Mouse (Mus musculus) cerebellum, adult 11-12 months (tissue): ENCODE results near the gene Hip1r.
A peak's percentile ranks its signal among the peaks of the same experiment; 100 is the strongest.

Experiments used
- DNase-seq: peaks from one replicate; pipeline ENCODE4 v3.0.0; 2022

Gene Hip1r

DNA sequence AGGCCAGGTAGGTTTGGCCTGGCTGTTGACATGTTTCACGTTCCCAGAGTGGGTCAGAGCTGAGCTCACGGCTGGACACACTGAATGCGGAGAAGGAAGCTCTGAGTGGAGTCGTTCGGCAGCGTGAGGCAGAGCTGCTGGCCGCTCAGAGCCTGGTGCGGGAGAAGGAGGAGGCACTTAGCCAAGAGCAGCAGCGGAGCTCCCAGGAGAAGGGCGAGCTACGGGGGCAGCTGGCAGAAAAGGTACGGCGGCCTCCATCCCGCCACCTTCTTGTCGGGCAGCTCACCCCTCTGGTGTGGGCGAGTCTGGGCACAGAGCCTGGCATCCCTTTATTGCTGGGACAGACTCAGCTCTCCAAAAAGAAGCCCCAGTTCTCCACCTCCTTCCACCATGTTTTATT lies 24.4 kb downstream of the Hip1r start:
- no peak for DNase-seq

DNA sequence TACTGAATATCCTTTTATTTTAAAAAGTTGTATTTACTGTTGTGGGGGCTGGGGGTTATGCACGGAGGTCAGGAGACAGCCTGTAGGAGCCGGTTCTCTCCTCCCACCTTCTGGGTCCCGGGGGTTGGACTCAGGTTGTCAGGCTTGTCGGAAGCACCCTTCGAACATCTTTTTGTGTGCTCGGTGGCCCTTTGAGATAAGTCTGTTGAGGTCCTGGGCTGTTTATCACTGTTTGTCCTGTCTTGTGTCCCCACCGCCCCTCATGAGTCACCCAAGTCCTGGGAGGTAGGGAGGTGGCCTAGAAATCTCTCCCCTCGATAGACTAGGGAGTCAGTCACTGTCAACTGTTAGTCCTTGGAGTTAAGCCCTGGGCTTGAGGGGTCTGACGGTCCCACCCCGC lies 24.9 kb downstream of the Hip1r start:
- no peak for DNase-seq

DNA sequence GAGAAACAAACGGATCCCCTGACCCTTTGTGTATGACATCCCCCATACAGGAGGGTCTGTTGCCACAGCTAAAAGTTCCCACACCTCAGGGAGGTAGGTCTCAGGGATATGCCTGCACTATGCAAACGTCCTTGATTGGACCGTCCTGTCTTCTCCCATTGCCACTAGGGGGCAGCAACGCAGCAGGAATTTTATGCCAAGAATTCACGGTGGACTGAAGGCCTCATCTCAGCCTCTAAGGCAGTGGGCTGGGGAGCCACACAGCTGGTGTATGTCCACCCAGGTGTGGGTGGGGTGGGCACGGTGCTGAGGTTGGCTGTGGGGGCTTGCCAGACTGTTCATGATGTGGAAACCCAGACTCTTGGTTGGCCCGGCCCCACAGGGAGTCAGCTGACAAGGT lies 27.4 kb downstream of the Hip1r start:
- DNase-seq = peak; percentile 83

DNA sequence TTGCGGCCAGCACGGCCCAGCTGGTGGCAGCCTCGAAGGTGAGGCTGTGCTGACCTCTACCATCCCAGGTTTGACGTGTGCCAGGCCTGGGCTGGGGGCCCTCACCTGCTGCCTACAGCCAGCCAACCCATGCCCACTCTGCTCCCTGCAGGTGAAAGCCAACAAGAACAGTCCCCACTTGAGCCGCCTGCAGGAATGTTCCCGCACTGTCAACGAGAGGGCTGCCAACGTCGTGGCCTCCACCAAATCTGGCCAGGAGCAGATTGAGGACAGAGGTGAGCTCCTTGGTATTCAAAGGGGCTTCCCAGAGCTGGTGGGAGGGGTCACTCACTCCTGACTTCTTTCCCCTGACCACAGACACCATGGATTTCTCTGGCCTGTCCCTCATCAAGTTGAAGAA lies 27.8 kb downstream of the Hip1r start:
- no peak for DNase-seq

DNA sequence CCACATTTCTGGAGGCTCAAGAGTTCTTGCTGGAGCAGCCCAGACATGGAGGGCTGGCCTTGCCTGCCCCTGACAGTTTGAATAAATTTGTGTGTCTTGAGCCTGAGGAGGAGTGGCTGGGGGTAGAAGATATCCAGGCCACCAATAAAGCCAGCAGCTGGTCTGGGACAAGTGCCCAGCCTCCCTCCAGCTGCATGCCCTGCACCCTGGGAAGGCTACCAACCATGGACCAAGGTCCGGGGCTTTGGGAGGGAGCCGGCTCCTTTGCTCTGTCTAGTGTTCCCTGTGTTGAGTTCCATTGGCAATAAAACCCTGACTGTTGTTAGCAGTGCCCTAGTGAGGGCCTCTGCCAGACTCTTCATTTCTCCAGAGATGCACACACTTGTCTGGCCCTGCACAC lies 29.4 kb downstream of the Hip1r start:
- peak; percentile 59 for DNase-seq

DNA sequence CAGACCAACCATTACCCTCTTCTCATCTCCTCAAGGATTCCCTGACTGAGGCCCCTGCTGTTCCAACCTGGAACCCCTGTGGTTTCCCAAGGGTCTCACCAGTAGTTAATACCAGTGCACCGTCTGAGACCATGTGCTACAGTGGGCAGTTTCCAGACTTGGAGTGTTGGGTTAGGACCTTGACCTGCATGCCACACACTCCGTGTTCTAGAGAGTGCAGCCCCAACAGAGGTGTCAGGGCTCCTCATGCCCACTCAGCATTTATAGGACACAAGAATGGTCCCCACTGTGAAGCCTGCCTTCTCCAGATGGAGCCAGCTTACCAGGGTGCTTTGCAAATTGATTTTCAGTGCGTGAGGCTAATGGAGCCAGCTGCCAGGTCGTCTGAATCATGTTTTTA lies 29.9 kb downstream of the Hip1r start:
- no peak for DNase-seq

DNA sequence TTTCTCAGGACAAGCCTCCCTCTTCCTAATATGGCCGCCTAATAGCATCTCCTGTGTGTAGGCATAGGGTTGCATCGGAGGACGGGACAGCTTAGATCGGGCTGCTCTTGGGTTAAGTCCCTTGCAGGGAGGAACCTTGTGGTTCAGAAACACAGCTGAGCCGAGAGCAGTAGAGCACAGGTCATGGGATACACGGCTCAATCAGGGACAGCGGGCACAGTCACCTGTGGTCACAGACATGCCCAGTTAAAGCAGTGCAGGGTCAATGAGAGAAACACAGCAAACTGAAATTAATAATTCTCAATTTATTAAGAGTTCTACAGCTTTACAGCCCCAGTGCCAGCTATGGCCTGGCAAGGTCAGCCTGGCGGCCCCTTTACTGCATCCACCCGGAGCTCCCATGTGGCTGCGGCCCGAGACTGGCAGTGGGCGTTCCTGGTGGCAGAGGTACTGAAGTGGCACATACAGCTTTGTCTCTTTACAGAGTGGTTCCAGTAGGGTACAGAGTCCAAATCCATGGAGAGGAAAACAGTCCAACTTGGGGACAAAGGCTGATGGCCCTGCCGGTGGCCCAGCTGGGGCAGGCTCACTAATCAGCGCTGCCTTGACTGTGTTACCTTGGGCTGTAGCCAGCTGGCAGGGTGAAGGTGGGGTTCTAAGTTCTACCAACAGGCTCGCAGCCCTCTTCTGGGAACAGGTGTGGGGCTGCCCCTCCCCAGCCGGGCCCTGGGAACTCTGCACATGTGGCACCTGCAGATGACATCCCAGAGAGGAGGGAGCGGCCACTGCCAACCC lies 31.1 kb downstream of the Hip1r start:
- peak; percentile 66 for DNase-seq

DNA sequence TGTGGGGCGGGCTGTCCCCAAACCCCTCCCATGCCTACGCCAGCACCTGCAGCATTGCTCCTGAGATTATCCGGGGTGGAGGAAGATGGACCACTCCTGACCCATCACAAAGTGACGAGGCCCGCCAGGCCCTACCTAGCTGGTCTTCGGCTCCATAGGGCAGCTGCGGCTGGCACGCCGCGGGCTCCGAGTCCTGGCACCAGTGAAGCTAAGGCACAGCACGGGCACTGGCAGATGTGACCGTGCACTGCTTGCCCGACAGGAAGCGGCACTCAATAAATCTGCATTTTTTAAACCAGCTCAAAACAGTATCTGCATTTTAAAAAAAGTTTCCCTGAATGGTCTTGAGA lies 31.7 kb downstream of the Hip1r start:
- DNase-seq = no peak

DNA sequence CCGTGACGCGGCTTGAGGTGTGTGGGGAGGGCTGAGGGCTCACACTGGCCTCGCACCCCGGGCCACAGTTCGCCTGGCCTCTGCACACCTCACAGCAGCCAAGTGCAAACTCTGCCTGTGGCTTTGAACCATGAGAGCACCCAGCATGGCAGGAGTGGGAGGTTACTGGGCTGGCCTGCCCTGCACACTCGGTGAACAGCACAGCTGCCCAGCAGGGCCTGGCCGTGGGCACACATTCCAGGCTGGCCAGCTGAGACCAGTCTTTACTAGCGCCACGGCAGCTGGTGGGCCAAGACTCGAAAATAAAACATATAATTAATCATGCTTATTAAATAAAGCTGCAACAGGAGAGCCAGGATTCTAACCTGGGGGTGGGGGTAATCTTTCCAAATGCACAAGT lies 32.2 kb downstream of the Hip1r start:
- DNase-seq = no peak

DNA sequence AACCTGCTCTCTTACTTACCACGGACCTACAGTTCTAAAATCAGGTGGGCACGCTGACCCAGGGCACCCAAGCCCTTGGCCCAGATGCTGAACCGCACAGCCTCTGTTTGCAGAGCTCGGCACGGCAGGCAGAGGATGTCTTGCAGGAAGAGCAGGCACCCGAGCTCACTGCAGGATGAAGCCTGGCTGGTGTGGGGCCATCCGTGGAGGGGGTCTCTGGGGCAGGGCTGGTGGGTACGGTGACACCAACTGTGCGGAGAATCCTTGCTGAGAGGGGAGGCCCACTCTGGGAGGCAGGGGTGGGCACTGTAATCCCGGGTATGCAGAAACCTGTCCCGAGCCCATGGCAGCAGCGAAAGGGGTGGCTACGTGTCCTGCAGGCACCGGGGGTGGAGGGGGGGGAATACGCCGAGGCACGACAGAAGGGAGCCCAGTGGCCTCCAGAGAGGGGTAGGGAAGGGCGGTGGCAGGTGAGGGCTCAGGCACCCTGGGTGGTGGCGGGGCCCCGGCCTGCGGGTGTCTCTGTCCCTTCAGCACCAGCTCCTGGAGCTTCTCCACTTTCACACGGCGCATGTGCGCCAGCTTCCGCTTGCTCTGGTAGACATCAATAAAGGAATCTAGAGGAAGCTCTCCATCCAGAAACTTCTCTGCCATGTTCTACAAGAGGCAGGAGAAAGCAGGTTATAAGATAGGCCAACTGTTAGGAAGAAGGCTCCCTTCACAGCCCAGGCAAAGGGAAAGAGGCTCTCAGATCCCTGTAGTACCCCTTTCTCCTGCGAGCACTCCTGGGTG lies 32.9 kb downstream of the Hip1r start:
- DNase-seq = no peak

DNA sequence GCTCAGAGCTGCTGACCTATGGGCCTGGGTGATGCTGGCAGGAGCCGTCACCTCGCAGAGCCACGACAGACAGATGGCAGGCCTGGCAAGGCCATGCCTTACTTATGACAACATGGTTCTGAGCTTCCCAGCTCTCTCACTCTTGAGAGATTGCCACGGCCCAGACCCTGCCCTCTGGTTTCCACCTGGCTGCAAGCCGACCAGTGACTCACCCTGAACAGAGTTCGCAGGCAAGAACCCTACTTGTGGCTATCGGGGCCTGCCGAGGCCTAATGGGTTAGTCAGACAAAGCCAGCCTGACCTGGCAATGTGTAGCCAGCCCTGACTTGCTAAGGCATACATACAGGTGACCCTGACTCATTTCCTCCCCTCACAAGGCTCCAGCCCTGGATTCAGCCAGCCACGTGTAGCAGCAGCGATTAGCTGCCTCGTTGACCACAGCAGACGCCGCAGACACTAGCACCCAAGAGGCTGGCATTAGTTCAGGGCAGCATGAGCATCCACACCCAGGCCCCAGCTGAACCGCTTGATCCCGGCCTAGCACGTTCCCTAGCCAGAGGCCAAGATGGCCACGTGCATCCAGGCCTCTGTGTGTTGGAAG lies 33.6 kb downstream of the Hip1r start:
- DNase-seq = peak; percentile 91

DNA sequence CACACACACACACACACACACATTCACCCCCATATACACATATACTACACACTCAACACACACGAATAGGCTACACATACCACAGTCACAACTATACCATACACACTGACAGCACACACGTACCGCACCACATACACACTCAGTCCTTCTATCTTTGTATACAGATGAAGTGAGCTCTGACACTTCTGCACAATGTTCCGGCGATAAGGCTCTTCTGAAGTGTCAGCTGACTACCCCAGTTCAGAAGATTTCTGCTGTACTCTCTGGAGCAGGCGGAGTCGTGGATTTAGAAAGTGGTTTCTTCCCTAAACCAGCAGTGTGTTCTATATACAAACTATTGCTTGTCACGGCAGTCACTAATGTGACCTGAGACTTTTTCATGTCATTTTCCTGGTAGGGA lies 36.6 kb downstream of the Hip1r start:
- DNase-seq = no peak

DNA sequence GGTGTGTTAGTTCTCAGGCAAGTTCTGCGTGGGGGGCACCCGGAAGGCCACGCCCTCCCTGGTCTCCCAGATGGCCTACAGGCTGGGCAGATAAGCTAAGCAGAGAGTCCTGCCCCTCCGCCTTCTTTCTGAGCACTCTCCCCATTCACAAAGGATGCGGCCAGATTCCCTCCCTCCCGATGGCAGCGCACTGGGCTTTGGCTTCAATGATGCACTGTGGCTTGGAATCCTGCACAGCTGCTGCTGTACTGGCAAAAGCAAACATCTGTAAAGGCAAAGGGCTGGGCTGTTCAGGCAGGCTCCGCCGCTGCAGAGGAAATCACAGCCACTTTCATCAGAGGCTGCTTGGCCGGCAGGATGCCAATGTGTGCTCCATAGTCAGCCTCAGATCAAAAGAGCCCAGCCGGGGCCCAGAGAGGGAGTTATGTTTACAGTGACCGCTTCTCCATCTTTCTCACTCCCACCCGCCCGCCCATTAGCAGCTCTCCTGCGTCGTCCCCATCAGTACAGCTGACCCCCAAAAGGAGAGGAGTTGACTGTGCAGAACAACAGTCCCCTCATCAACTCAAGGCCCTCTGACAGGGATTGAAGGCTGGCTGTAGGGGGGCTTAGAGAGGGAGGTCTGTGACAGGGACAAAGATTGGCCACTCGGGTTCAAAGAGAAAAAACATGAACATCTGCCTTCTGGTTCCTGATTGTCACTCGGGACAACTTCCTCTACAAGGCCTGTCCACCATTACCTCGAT lies 37.7 kb downstream of the Hip1r start:
- no peak for DNase-seq

DNA sequence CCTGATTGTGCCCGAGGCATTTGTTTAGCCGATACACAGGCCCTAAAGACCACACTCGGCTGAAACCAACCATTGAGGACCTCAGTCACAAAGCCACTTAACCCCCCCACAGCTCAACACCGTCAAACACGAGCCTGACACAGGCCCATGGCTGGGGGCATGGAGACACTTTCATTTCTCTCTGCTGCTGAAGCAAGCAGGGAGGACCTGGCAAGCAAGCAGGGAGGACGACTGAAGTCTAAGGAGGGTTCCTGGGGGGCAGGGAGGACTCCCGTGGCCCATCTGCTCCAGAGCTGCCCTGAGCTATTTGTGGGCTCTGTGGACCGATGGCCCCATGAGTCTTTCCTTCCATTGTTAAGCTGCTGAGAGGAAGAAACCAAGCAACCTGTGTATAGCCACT lies 38.5 kb downstream of the Hip1r start:
- no peak for DNase-seq

DNA sequence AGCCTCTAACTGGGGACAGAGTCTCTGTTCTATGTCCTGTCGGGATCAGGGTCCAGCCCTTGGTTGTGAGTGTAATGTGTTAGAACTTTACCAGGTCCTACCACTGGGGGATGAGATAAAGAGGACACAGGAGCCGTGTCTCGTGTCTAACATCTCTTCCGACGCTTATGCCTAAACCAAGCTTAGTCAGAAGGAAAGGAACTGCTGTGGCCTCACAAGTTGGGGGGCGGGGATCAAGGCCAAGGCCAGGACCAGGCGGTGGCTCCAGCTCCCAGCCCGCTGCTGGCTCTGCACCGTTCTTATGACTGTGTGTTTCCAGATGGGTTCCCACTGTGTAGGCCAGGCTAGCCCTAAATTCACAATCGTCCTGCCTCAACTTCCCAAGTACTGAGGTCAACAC lies 39.5 kb downstream of the Hip1r start:
- no peak for DNase-seq

DNA sequence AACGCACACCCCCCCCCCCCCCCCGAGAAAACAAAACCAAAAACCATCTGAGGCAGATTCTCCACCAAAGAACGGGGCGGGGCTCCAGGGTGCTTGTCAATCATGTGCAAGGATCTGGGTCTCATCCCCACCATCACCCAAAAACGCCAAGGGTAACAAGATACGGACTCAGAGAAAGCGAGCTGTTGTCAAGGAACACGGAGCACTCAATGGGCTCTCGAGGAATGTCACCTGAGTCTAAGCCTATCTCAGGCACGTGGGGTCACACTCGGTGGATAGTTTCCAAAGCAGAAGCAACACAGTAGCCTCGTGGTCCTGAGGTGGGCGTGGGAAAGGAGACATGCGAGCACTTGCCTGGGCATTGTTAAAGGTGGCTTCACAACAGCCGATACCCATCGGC lies 40.3 kb downstream of the Hip1r start:
- DNase-seq = no peak

DNA sequence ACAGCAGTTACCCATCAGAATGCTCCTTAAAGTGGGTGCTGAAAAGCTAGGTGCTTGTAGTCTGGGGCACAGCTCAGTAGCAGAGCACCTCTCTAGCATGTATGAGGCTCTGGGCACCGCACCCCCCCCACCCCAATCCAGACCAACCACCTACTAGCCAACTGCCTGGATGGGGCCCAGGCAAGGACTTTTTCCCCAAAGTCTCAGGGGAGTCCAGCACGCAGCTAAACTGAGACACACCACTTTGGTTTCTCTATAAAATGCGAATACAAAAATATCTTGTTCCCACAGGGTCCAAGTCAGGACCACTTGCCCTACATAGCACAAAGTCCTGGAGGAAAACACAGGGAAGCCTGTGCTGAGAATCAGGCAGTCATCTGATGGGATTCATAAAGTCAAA lies 40.8 kb downstream of the Hip1r start:
- DNase-seq = no peak

DNA sequence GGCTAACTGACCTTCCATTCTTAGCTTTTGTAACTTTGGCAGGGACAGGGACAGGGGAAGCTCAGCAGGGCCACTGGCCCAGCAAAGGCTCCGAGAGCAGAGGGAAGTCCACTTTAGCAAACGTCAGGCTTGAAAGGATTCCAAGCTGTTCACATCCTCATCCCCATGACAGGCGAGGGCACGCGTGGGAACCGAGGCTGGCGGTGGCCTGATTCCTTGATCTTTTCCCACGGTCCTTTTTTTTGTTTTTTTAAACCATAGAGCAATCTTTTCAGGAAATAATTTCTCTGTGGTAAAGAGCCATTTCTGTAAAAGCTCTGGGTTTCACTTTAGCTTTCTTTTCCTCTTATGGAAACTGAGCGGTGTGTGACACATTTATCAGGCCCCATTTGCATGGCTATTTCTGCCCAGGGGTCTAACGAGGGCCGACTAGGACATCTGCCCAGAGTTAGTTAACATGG lies 41.4 kb downstream of the Hip1r start:
- no peak for DNase-seq

DNA sequence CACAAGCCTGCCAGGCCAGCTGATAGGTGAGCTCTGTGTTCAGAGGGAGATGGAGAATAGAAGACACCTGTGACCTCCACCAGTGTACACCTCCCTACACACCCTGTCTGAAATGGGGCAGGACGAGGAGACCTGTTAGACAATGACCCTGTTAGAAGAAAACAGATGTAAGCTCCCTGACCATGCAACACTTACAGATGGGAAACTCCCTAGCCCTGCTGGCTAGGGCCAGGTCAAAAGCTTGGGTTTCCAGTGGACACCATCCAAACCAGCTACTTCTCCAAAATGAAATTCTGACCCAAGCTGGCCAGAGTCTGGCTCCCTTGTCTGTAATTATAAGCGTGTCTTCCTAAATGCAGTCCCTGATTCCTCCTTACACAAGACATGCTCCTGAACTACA lies 42.3 kb downstream of the Hip1r start:
- no peak for DNase-seq

DNA sequence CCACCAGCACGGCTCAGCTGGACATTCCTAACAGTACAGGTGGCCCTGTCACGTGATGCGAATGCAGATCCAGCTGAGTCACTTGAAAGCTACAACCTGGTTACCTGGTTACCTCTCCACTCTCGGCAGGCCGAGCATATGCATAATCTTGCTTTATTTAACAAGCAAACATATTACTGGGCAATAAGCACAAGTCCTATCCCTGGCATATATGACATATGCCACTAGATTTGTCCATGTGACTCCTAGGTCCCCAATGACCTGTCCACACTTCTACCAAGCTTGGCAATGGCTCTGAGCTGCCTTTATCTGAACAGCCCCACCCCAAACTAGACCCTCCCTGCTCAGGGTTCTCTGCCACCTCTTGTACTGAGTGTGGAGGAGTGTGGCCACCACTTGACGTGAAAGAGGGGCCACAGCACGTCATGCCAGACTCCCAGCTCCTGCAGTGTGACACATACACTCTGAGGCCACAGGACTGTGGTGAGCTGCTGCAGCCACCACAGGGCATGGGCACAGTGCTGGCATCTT lies 42.9 kb downstream of the Hip1r start:
- DNase-seq = no peak

DNA sequence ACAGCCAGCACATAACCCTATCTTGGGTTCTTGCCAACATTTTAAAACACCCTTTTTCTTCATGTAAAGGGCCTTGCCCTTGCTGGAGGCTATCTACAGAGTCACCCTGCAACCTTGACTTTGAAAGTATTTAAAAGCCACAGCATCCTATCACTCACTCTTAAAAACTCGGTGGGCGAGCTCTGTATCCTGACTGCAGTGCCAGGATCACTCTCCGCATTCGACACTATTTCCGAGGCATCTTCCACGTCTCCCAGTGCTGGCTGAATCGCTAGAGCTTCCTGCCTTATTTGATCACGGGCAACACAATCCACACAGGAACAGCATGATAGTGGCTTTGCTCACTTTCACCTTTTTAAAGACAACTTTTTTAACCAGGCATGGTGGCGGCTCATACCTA lies 44.5 kb downstream of the Hip1r start:
- no peak for DNase-seq

DNA sequence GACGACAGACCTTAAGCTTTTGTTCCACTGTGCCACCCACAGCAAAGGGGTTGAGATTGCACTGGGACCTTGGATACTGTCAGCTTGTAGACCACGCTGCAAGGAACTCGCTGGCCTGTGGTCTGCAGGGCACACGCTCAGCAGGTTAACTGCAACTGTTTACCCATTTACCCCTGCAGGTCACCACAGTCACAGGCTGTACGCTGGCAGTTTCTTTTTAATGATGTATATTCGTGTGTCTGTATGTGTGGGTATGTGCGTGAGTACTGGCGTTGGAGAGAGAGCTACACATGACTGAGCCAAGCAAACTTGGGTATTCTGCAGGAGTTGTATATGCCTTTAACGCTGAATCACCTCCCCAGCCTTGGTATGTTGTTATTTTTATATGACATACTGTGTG lies 45.2 kb downstream of the Hip1r start:
- no peak for DNase-seq
